Mouse (Mus musculus) heart, adult 8-10 months (tissue): ENCODE measurements around the gene Arl6. TPM values are rescaled to one million over a fixed set of nuclear protein-coding genes. Genes with fewer than 3 reads are reported as not detected.

Experiments
- DNase-seq: peaks from one replicate; pipeline ENCODE4 v3.0.0; 2022; ENCODE audit warnings: low spot score
- total RNA-seq, 4 experiments: library from RNA; stranded (reverse); gene quantifications; 2 replicates each; pipeline ENCODE4 v1.2.4; 2022

The Arl6 gene
- 1 to 10 TPM; 4.1 to 5.5 (median 4.8) TPM for total RNA-seq

GRCm38 (mm10) chr16:59639102-59639691 is at the start of gene Arl6:
Arl6 (minus strand) TSS chr16:59639391.
- DNase-seq = peak; percentile 91

- DNase-seq = no peak
Measured at GRCm38 (mm10) chr16:59685135-59685534, 45.9 kb upstream of the Arl6 start.

DNA sequence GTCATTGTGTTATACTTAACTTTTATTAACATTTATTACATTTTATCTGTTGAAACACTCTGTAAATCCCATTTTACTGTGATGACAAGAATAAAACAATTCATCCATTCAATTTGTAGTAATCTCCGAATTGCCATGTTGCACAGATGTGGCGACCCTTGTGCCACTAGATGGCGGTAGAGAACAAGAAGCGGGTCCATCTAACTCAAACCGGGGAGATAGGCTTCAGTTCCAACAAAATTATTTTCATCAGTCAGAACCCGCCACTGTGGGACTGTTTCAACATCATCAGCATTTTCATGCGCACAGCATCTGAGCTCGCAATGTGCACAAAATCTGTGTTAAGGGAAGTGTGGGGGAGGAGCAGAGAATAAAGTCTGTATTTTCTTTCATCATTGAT is 44.2 kb upstream of the Arl6 start:
- DNase-seq = peak; percentile 39

DNA sequence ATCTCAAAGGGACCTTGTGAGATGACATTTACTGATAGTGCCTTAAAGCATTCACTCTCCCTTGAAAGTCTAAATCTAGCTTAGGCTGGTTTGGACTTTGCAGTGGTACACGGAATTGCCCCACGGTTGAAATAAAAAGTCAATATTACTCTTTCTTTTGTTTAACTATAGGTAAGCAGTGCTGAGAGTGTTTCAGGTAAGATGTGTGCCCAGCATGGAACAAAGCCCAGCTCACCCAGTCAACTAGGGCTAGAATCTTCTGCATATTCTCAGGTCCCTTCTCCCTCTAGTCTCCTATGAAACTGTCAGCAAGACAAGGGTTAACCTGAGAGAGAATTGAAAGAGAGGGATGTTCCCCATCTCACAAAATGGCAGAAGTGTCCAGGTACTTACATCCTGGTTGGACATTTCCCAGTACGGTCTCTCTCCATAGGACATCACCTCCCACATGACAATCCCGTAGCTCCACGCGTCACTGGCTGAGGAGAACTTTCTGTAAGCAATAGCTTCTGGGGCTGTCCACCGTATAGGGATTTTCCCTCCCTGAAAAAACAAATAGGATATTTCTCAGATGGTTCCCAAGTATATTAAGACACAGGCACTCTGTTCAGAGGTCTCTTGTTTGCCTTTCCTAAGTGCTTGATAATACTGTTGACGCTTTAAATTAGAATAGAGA is 43.2 kb upstream of the Arl6 start:
- DNase-seq = no peak

DNA sequence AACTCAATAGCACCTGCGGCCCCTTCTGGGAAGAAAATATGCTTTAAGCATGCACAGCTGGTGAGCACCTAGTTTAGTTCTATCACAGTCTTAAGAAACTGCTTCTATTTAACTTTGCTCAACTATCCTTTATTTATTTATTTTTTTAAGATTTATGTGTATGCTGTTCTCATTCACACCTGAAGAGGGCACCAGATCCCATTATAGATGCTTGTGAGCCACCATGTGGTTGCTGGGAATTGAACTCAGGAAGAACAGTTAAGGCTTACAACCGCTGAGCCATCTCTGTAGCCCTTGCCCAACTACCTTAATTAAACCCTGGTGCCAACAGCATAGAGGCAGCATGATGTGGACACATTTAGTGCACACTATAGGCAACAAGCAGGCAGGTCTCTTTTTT is 27.7 kb upstream of the Arl6 start:
- DNase-seq = no peak

- no peak for DNase-seq
Measured at GRCm38 (mm10) chr16:59643766-59644165, 4.6 kb upstream of the Arl6 start.

DNA sequence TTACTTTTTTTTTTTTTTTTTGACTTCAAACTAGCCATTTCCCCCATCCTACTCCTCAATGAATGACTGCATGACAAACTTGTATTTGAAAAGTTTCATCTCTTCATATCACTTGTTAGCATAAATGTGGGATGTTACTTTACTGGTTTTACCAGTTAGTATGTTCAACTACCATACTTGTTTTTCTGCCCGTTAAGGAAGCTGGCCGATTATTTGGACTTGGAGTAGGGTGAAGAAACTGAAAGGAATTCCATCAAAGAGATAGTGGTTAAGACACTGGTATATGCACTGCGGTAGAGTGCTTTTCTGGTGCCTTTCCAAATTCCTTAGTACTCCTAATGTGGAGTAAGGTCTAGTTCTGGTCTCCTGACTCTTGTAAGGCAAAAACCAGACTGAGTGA is 794 bp upstream of the Arl6 start:
- no peak for DNase-seq

DNA sequence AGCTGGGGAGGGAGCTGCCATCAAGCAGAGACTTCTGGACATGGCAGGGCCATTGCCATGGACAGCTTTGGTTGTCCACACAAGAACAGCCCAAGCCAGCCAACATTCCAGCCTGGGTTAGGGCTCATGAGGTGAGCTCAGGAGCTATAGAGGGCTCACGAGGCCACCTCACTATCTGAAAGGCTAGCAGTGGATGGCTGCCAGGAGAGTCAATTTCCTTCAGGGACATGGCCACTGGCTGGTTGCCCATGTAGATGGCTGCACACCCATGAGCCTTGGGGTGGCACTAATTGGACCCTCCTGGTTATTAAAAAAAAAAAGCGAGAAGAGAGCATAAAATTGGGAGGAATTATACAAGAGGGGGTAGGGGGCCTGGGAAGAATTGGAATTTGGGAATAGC is 4.6 kb downstream of the Arl6 start:
- no peak for DNase-seq

DNA sequence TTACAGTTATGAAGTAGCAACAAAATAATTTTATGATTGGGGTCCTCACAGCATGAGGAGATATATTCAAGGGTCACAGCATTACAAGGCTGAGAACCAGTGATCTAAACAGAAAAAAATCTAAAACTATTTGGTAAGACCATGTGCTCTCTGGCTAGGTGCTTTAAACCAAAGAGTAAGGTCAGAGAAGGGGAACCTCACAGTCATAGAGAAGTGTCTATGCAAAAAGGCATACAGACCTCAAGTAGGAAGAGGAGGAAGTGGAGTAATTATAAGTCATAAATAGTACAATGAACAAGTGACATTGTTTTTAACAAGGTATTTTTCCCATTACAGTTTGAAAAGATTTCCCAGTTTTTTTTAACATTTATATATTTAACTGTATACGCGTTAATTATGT is 17.6 kb downstream of the Arl6 start:
- DNase-seq = no peak

GRCm38 (mm10) chr16:59617167-59617566 is 22.0 kb downstream of the Arl6 start:
- peak; percentile 59 for DNase-seq

DNA sequence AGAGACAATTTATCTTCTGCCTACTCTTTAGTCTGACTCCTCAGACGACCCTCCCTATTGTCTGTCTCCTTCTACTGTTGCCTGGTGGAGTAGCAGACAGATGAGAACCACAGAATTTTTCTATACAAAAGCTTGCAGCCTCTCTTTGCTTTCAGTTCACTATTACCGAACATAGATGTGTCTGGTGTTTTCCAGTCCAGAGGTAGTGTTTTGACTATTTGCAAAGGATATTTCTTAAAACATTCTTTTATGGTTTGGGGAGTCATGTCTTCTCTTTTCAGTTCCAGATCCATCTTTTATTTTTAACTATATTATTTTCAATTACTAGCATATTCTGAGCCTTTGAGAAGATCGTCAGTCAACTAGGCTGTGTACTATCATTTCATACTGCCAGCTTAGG is 23.5 kb downstream of the Arl6 start:
- no peak for DNase-seq

- DNase-seq = no peak
Measured at GRCm38 (mm10) chr16:59610750-59611149, 28.4 kb downstream of the Arl6 start.

DNA sequence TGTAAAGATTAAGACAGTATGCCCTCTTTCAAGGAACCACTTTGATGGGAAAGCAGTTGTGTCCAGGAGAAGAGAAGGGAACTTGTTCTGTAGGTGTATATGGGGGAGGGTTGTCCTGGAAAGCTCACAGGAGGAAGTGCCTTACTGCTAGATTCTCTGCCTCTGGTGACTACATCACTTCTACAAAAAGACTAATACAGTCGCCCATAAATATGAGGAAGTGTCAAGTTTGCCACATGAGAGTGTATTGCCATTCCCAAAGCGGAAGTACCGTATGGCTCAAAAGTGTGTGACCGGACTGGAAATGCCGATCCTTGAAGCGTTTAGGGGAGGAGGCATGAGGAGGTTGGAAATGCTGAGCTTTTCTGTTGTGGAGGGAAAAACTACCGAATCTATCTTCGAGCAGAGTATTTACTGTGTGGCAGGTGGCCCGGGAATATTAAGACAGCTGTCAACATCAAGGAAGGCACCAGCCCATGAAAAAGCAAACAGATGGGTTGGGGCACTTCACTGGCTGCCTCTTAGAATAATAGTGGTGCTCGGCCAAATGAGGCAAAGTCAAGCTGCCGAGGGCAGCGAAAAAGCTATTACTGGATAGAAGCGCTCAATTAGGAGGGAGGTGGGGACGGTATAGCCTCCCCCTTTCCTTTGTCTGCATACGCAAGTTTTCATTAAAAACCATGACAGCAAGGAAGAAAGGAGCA is 35.0 kb downstream of the Arl6 start:
- DNase-seq = no peak

DNA sequence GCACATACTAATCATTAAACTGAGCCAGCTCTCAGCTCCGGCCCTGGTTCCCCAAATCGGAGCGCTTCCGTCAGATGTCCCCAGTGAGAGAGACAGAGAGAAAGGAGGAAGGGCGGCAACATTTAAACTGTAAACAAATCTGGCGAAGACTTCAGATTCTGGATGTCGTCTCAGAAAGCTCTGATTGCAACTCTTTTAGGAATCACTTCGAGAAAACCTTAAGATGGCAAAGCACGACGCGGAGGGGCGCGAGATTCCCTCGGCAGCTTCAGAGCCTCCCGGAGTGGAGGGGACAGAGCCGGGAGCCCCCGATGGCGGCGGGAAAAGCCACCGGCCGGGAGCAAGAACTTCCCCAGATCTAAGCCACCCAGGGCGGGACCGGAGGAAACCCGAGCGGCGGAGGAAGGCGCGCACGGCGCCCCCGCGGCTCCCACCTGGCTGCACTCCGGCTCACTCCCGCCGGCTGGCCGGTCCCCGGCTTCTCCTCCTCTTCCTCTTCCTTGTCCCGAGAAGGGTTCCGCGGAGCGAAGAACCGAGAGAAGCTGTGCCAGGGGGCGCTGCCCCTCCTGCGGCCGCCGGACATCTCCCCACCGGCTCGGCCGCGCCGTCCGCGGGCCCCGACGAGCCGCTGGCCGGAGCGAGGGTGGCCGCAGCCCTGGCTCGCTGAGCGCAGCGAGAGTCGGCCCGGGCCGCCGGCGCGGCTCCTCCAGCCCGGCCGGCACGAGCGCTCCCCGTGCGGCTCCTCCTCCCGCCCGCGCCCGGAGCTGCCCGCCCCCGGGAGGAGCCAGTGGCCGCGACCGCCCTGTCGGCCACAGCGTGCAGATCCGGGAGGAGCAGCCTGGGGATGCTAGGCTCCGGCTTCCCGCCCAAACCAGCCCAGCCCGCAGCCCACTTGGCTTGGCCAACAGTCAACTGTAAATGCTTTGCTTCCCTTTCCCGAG is 38.6 kb downstream of the Arl6 start, which contains the start of gene Crybg3:
Gene Crybg3 (minus strand): TSS at position 669 of the 941 bp plus-strand sequence.
- peak; percentile 78 for DNase-seq

DNA sequence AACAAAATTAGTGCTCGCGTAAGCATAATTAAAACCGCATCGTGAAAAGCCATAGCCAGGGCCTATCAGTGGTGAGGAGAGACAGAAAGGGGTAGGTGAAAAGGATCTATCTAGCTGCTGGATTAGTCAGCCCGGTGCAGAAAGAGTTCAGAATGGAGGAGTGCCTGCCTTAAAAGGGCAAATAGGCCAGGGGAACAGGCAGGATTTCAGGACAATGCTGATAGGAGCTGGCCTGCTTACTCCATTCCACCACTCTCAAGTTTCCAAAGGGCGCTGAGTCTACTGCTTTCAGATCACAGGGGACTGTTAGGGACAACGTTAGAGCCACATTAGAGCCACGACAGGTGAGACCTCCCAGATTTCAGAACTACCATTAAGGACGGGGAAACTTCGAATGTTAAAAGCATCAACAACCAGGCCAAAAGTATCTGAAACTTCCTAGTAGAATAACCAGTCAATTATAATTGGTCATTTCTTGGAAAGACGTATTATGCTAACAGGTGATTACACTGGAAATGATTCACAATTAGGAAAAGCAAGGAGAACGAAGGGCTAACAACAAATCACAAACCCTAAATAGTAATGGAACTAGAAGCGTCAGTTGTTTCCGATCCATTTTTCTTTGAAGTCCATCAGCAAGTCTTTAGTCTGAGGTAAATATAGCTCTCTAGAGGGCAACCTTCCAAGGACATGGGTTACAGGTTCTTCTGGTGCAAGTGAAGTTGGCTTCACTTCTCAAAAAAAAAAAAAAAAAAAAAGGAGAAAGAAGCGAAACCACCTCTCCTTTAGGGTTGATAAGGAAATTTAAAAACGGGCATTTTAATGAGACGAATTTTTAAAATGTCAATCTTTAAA is 39.6 kb downstream of the Arl6 start:
- peak; percentile 53 for DNase-seq

DNA sequence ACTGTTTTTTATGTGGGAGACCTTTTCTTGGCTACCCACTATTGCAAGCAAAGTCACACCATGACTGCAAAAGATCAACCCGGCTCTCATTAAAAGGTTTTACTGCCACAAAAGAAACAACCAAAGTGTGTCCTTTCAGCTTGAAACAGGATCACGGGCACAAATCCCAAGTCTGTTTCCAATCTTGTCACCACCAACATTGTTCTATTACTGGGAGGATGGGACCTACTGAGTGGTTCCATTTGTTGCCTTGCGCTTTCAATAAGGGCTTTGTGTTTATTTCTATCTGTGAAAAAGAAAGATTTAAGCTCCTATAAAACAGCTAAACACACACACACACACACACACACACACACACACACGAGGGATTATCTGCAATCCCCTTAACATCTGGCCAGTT is 40.2 kb downstream of the Arl6 start:
- DNase-seq = no peak

- DNase-seq = no peak
Measured at GRCm38 (mm10) chr16:59597256-59597655, 41.9 kb downstream of the Arl6 start.

DNA sequence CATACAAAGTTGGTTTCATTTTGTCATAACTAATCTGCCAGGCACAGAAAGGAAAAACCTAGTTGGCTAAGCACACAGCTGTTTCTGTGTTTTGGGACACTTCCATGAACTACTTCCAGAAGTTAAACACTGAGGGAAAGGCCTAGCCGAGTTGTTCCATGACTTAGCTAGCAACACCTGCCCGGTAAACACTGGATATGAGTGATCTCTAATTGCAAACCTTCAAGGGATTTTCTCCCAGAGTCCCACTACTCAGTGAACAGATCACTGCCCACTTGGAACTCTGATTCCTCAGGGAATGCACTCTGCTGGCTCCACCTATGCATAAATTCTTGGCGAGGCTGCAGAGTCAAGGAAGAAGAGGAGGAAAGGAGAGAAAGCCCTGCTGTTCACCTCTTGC is 44.5 kb downstream of the Arl6 start:
- DNase-seq = peak; percentile 57

DNA sequence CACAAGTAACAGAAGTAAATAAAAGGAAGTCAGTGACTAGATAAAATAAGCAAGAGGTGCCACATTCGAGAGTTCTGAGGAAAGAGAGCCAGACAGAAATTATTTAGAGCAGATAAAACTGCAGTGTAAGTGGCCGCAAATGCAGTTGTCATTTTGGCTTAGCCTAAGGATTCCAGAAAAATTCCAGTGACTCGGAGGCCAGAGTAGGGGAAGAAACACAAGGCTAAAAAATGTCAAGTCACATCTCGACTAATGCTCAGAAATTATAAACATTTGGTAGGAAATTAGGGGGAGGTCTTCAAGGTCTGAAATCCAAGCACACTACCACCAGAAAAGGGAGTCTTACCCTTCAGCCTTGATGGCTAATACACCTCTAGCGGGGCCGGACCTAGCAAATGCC is 48.4 kb downstream of the Arl6 start:
- no peak for DNase-seq

DNA sequence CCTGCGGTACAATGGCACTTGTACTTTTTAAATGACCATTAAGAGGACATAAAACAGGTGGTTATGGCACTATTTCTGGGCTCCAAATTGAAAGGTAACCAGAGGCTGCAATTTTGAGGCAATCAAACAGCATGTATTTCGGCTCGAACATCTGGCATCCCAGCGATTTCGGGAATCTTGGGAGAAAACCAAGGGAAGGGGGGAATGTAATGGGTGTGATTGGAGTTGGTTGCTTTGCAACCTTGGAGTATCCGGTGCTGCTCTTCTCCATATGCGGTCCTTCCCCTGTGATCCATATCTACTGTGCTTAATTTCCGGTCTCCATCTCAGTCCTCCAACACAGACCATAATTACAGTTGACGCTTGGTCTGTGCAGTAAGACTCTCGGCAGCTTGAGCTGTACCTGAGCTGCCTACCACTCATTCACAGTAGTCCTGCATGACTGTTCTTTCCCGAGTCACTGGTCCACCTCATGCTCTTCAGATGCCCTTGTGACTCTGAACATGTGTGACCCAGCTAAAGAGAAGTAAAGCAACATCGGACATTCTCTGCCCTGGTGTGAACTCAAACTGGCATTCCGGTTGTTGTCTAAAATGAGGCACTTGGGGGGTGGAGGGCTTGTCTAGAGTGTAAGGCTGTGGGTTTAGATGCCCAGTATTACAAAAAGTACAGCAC is 50.7 kb downstream of the Arl6 start:
- DNase-seq = no peak
